Mouse (Mus musculus): Measurements from ENCODE around the gene Acad8.
A peak's percentile ranks its signal among the peaks of the same experiment; 100 is the strongest.

The Acad8 gene

GRCm38 (mm10) chr9:26999461-27000395, at the start of gene Acad8, which contains the start of gene Thyn1:
Acad8 (minus strand) TSS chr9:26999566.
Thyn1 (plus strand) TSS chr9:26999710.
- DNase-seq: peak; percentile 96

GRCm38 (mm10) chr9:27043892-27044291, 44.5 kb upstream of the Acad8 start:
- DNase-seq: no peak

DNA sequence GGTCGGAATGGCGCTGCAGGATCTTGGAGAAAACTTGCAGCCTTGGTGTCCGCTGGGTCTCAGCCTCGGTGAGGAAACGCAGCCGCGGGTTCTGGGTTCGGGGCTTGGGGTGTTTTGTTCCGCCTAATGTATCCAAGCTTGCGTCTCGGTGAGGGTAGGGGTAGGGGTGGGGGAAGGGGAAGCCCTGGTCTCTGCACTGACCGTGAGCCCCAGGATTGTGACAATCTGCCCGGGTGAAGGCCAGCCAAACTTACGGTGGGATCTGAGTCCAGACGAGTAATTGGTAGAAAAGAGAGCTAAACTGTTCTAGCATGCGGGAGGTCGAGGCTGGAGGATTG, 31.4 kb upstream of the Acad8 start:
- no peak for DNase-seq

DNA sequence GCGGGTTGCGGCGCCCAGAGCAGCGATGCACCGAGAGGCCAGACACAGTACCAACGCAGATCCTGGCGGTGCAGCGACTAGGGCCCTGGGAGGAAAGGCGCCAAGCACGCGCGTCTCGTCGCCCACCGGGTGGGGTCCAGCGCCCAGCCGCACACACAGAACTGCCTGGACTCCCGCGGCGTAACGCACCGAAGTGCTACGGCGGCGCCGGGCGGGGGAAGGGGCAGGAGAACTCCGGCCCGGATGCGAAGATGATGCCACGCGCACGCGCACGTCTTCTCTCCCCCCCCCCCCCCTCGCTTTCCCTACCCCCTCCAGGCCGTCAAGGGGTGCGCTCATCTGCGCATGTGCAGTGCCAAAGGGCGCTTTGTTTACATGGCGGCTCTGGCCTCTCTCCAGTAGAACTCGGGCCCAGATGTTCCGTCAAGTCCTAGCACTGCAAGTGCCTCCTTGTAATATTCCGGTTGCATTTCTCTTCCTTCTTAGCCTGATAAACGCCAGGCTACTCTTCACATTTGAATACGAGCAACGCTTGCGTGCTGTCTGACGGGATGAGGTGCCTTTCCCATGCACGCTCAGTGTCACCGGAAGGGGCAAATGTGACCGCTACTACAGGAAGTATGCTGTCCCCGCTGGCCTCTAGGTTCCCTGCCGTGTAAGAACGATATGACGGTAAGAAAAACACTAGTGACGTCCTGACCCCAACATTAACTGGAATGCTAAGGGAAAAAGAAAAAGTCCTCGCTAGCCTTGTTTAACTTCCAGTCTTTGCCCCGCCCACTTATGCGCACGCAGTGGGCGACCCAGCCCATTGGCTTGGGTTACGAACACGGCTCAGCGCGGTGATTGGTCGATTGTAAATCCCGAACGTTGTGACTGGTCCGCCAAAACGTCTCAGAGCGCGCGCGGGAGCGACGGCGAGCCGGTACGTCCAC, 30.7 kb upstream of the Acad8 start, which contains the start of the genes Vps26b and Ncapd3:
Gene Vps26b (minus strand): TSS at position 238 of the 935 bp plus-strand sequence.
Gene Ncapd3 (plus strand): TSS at position 348 of the 935 bp plus-strand sequence.
- DNase-seq: peak; percentile 97

GRCm38 (mm10) chr9:27029022-27029827, 29.9 kb upstream of the Acad8 start:
- DNase-seq: peak; percentile 30

DNA sequence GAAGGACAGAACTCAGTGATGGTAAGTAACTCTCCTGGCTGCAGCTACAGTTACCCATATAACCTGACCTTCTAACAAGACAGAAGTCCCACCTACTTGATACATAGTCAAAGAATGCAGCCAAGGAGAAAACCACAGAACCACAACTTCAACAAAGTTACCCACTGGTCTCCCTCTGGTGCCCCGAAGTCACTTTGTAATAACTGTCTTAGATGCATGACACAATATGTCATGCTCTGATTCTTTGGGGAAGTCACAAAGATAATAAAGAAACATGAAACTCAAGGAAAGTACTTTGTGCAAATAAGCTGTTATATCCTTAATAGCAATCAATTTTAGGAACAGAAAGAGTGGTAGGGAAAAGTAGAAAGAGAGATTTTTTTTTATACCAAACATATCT, 27.3 kb upstream of the Acad8 start:
- no peak for DNase-seq

DNA sequence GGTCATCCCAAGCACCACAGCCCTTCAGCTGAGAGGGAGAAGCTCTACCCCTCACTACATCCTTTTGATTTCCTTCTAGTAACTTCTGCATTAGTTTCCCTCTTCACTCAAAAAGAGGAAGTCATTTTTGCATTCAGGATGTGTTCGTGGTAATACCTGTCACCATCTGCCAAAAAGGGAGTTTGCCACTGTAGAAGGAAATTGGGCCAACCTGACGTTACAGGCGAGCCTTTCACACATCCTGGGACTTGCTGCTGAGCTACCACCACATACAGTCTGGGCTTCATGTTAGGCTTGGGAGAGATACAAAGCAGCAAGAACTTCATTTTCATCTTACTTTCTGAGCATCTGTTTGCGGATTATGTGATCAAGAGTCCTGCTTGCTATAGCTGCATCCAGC, 24.3 kb upstream of the Acad8 start:
- DNase-seq: no peak

DNA sequence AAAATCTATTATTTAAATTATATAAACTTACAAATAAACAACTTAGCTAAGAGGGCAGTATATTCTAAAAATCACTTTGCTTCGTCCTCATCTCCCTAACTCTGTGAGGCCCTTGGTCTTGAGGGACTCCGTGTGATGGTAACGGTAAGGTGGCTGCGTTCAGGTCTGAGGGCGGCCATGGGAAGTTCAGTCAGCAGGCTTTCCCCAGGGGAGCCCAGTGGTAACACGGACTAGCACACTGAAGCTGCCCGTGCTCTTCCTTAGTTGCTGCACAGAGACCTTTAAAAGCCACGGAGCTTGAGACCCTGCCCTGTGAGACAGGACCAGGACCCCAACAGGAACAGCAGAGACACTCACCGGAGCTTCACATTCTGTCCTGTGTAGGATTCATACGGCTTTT, 19.6 kb upstream of the Acad8 start:
- no peak for DNase-seq

- no peak for DNase-seq
Observed at GRCm38 (mm10) chr9:27011572-27011971, 12.2 kb upstream of the Acad8 start.

- no peak for DNase-seq
Observed at GRCm38 (mm10) chr9:27009231-27009630, 9.9 kb upstream of the Acad8 start.

DNA sequence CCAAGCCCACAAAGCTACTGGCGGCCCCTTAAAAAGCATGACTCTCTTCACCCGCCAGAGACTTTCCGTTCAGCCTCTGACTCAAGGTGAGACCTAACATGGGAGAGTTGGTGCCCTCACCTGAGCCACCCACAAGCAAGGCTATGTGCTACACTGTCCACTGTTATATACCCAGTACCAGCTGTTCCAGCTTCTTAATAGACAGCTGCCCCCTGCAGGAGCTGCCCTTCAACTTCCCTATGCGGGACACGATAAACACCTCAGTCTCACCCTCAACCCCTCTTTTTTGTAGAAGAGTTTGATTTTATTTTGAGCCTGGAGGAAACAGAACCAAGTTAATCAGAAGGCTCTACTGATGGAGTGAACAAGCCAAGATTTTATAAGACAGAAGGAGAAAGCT, 7.5 kb upstream of the Acad8 start:
- DNase-seq: no peak

GRCm38 (mm10) chr9:27005933-27006332, 6.6 kb upstream of the Acad8 start:
- DNase-seq: no peak

- DNase-seq: no peak
Observed at GRCm38 (mm10) chr9:27005231-27005630, 5.9 kb upstream of the Acad8 start.

DNA sequence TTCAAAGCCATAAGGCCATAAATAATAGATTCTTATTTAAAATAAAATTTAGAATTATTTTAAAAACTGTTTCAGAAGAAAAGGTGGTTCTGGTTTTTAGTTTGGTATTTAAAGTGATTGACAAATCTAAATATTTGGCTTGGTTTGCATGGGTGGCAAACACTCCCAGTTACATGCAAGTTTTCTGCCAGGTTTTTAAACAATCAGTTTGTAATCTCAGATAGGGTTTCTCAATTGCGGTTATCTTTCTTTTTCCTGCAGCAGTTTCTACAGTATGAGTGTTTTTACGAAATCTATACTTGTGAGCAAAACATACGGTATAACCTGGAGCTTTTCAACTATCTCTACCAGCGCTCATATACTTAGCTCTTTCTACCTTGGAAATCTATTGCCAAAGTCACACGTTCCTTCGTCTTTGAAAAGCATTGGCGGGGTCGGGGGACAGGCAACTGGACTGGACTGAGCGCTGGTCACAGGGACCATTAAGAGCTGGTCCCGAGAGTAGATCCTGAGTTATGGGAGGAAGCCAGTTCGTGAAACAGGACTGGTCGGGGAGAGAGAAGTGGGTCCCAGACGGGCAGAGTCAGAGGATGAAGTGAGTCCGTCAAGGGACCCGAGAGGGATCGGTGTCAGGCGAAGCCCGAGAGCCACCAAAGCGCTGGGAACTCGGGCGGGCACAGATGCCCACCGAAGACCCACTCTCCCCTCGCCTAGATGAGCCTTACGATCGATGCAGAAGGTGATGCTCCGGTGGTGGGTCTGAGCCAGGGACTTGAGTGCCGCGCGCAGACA, 501 bp downstream of the Acad8 start:
- DNase-seq: no peak

DNA sequence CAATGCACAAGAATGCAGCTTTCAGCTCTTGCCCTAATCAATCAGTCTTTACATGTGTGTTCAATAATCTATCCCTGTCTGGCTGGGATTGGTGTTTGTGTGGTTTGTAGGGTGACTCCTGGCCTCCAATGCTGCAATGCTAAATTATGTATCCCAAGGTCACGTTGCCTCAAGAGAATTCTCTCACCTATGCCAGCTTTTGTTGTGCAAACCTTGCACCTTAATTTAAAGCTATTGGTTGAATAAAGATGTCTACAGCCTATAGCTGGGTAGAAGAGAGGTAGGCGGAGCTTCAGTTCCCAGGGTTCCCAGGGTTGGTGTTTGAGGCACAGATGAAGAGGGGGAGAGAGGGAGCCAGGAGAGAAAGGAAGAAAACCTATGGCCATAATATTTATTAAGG, 1.9 kb downstream of the Acad8 start:
- no peak for DNase-seq

DNA sequence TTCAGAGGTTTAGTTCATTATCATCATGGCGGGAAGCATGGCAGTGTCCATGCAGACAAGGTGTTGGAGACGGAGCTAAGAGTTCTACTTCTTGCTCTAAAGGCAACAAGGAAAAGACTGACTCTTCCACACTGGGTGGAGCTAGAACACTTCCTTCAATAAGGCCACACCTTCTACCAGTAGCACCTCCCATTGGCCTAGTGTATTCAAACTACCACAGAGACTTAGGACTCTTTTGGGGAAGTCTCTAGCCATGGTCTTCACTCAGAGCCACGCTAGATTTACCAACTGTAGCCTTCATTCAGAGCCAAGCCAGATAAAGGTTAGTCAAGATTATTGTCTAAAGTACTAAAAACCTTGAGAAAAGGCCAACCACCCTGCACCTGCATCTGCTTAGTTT, 2.3 kb downstream of the Acad8 start:
- no peak for DNase-seq

DNA sequence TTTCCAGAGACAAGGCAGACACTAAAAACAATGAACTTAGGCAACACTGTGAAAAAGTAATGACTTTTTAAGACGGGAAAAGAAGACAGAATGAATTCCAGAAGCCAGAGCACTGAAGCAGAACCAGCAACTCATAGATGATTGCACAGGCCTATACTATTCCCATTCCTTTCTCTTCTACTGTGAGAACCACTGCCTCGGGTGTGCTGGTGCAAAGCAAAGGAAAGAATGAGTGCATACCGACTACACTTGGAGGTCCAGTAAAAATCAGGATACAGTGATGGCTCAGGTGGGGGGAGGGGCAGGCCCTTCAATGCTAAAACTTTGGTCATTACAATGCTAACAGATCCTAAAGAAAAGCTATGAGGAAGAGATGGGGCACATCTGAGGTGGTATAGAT, 5.5 kb downstream of the Acad8 start:
- DNase-seq: no peak

DNA sequence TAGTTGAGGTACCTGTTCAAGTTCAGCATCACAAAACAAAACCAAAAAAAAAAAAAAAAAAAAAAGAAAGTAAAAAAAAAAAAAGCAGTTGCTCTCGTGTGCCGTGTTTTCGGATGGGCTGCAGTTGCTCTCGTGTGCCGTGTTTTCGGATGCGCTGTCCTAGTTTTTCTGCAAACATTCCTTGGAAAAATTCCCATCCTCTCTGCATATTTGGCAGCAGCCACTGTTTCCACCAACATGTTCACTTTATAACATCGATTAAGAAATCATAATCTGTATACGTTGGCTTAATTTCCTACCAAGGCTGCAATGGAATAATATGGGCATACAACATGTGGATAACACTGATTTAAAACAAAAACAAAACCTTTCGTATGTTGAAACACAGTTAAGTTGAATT, 6.2 kb downstream of the Acad8 start:
- no peak for DNase-seq

GRCm38 (mm10) chr9:26990181-26990580, 9.2 kb downstream of the Acad8 start:
- no peak for DNase-seq

DNA sequence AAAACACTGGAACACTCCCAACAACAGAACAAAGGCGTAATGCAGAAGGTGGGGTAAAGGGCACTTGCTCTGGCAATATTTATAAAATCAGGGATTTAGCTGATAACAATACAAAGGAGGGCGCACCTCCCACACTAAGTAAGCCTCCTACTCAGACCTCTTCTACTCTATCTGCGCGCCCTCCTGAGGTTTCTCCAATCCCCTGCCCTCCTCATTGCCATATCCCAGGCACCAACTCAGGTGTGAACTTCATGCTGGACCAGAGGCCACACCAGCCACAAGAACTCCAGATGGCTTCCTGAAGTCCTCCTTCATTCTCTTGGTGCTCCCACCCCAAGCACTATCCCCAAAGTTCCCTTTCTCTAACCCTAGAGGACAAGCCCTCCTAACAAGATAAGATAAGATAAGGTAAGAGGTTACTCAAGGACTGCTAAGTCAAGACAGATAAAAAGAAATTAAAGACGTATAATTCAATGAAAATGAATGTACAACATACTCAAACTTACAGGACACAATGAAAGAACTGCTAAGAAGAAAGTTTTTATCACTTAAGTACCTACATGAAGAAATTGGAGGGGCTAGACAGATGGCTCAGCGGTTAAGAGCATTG, 13.6 kb downstream of the Acad8 start:
- DNase-seq: no peak

DNA sequence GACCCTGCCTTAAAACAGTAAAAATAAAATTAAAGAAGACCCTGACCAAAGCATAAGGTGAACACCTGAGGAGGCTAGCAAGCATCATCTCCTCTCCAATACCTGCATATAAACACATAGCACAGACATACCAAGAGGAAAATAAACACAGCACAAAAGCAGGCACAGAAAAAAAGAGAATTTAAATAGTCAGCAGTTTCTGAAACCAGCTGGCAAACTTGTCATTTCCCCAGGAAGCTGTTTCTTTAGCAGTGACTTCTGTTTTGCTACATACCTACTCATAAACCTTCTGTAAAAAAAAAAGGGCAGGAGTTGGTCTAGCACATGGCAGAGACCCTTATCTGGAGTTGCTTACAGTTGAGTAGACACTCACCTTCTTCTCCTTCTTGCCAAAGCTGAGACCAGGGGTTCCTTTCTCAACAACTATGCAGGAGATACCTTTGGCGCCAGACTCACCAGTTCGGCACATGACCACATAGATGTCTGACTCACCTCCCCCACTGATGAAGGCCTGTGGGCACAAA, 14.2 kb downstream of the Acad8 start:
- DNase-seq: no peak
